Mouse (Mus musculus): Measurements from ENCODE around the gene Bcl2l15. TPM values are rescaled to one million over a fixed set of nuclear protein-coding genes. Genes with fewer than 3 reads are reported as not detected.
"Not testable (repeated sequence)": the region's sequence is repeated elsewhere in the genome, so short reads cannot be mapped to it uniquely, and the experiment has no call there.

Bcl2l15 gene
- polyA plus RNA-seq, 1 experiment from 2014 or later, result 0.31 TPM

- no peak overlapping the region for H3K4me2 ChIP-seq (ENCODE audit: low read length)
- H3K36me3 ChIP-seq (ENCODE audit: control insufficient read depth, insufficient read depth, low read length), result peaks cover 10% of the 10 kb centered on the region
- H3K4me3 ChIP-seq (ENCODE audit: low read depth, low read length), result no peak overlapping the region
- H3K9me3 ChIP-seq (replicated peaks; ENCODE audit: control insufficient read depth, low read length, poor library complexity, severe bottlenecking), result no peaks in the 10 kb centered on the region
- H3K9ac ChIP-seq (ENCODE audit: low read depth, low read length), result no peak overlapping the region
- peaks cover 18% of the 10 kb centered on the region for H3K4me1 ChIP-seq (ENCODE audit: control insufficient read depth, insufficient read depth, low read length)
- no peaks in the 10 kb centered on the region for H3K27me3 ChIP-seq (ENCODE audit: control insufficient read depth, insufficient read depth, low read depth, low read length)
- H3K27ac ChIP-seq (ENCODE audit: low read length), result no peak overlapping the region
- ATAC-seq, result no peak
- 94% methylated on average over 6 of the region's 6 CpGs for WGBS
Measured at GRCm38 (mm10) chr3:103810967-103811366, 21.4 kb upstream of the Bcl2l15 start.

- Histone ChIP-seq H3K4me1 (ENCODE audit: control insufficient read depth, insufficient read depth, low read length) (no peaks in the 10 kb centered on the region), H3K4me3 (ENCODE audit: low read depth, low read length) (no peak overlapping the region), H3K9ac (ENCODE audit: low read depth, low read length) (no peak overlapping the region), H3K4me2 (ENCODE audit: low read length) (no peak overlapping the region), H3K27ac (ENCODE audit: low read length) (no peak overlapping the region), H3K27me3 (ENCODE audit: control insufficient read depth, insufficient read depth, low read depth, low read length) (no peaks in the 10 kb centered on the region), H3K9me3 (replicated peaks; ENCODE audit: control insufficient read depth, low read length, poor library complexity, severe bottlenecking) (no peaks in the 10 kb centered on the region), H3K36me3 (ENCODE audit: control insufficient read depth, insufficient read depth, low read length) (no peaks in the 10 kb centered on the region)
- ATAC-seq, result no peak
Measured at GRCm38 (mm10) chr3:103827548-103827947, 4.9 kb upstream of the Bcl2l15 start.

- Histone ChIP-seq H3K4me3 (ENCODE audit: low read depth, low read length) (no peak overlapping the region), H3K4me2 (ENCODE audit: low read length) (no peak overlapping the region), H3K9me3 (replicated peaks; ENCODE audit: control insufficient read depth, low read length, poor library complexity, severe bottlenecking) (no peaks in the 10 kb centered on the region), H3K9ac (ENCODE audit: low read depth, low read length) (no peak overlapping the region), H3K4me1 (ENCODE audit: control insufficient read depth, insufficient read depth, low read length) (no peaks in the 10 kb centered on the region), H3K27me3 (ENCODE audit: control insufficient read depth, insufficient read depth, low read depth, low read length) (no peaks in the 10 kb centered on the region), H3K36me3 (ENCODE audit: control insufficient read depth, insufficient read depth, low read length) (no peaks in the 10 kb centered on the region), H3K27ac (ENCODE audit: low read length) (no peak overlapping the region)
- 90% methylated on average over 3 of the region's 3 CpGs for WGBS
- no peak for ATAC-seq
Measured at GRCm38 (mm10) chr3:103829036-103829435, 3.4 kb upstream of the Bcl2l15 start.

- not testable (repeated sequence) for H3K27me3 ChIP-seq (ENCODE audit: control insufficient read depth, insufficient read depth, low read depth, low read length); H3K9ac ChIP-seq (ENCODE audit: low read depth, low read length); H3K4me1 ChIP-seq (ENCODE audit: control insufficient read depth, insufficient read depth, low read length); H3K9me3 ChIP-seq (replicated peaks; ENCODE audit: control insufficient read depth, low read length, poor library complexity, severe bottlenecking); H3K27ac ChIP-seq (ENCODE audit: low read length); H3K4me3 ChIP-seq (ENCODE audit: low read depth, low read length); ATAC-seq; H3K4me2 ChIP-seq (ENCODE audit: low read length); H3K36me3 ChIP-seq (ENCODE audit: control insufficient read depth, insufficient read depth, low read length)
- WGBS, result 49% methylated on average over 1 of the region's 1 CpGs
Measured at GRCm38 (mm10) chr3:103830681-103831080, 1.7 kb upstream of the Bcl2l15 start.

- Histone ChIP-seq H3K9me3 (replicated peaks; ENCODE audit: control insufficient read depth, low read length, poor library complexity, severe bottlenecking) (no peaks in the 10 kb centered on the region), H3K4me1 (ENCODE audit: control insufficient read depth, insufficient read depth, low read length) (no peaks in the 10 kb centered on the region), H3K4me3 (ENCODE audit: low read depth, low read length) (no peak overlapping the region), H3K4me2 (ENCODE audit: low read length) (no peak overlapping the region), H3K36me3 (ENCODE audit: control insufficient read depth, insufficient read depth, low read length) (no peaks in the 10 kb centered on the region), H3K27me3 (ENCODE audit: control insufficient read depth, insufficient read depth, low read depth, low read length) (no peaks in the 10 kb centered on the region), H3K9ac (ENCODE audit: low read depth, low read length) (no peak overlapping the region), H3K27ac (ENCODE audit: low read length) (no peak overlapping the region)
- WGBS, result 81% methylated on average over 7 of the region's 7 CpGs
- no peak for ATAC-seq
Measured at GRCm38 (mm10) chr3:103831146-103831545, 1.3 kb upstream of the Bcl2l15 start.

- Histone ChIP-seq H3K4me1 (ENCODE audit: control insufficient read depth, insufficient read depth, low read length) (no peaks in the 10 kb centered on the region), H3K4me3 (ENCODE audit: low read depth, low read length) (no peak overlapping the region), H3K4me2 (ENCODE audit: low read length) (no peak overlapping the region), H3K27ac (ENCODE audit: low read length) (no peak overlapping the region), H3K36me3 (ENCODE audit: control insufficient read depth, insufficient read depth, low read length) (no peaks in the 10 kb centered on the region), H3K9ac (ENCODE audit: low read depth, low read length) (no peak overlapping the region), H3K9me3 (replicated peaks; ENCODE audit: control insufficient read depth, low read length, poor library complexity, severe bottlenecking) (no peaks in the 10 kb centered on the region), H3K27me3 (ENCODE audit: control insufficient read depth, insufficient read depth, low read depth, low read length) (no peaks in the 10 kb centered on the region)
- 85% methylated on average over 2 of the region's 2 CpGs for WGBS
- ATAC-seq, result no peak
Measured at GRCm38 (mm10) chr3:103834001-103834400, 1.6 kb downstream of the Bcl2l15 start.

GRCm38 (mm10) chr3:103835272-103835950 is 3.0 kb downstream of the Bcl2l15 start:
- WGBS, result 78% methylated on average over 6 of the region's 6 CpGs
- no peak for ATAC-seq
- H3K4me2 ChIP-seq (ENCODE audit: low read length), result no peak overlapping the region
- H3K4me3 ChIP-seq (ENCODE audit: low read depth, low read length), result no peak overlapping the region
- H3K4me1 ChIP-seq (ENCODE audit: control insufficient read depth, insufficient read depth, low read length), result no peaks in the 10 kb centered on the region
- no peak overlapping the region for H3K27ac ChIP-seq (ENCODE audit: low read length)
- no peaks in the 10 kb centered on the region for H3K27me3 ChIP-seq (ENCODE audit: control insufficient read depth, insufficient read depth, low read depth, low read length)
- no peaks in the 10 kb centered on the region for H3K36me3 ChIP-seq (ENCODE audit: control insufficient read depth, insufficient read depth, low read length)
- H3K9me3 ChIP-seq (replicated peaks; ENCODE audit: control insufficient read depth, low read length, poor library complexity, severe bottlenecking), result no peaks in the 10 kb centered on the region
- no peak overlapping the region for H3K9ac ChIP-seq (ENCODE audit: low read depth, low read length)

GRCm38 (mm10) chr3:103835951-103836310 is 3.5 kb downstream of the Bcl2l15 start:
- no peak overlapping the region for H3K4me2 ChIP-seq (ENCODE audit: low read length)
- no peaks in the 10 kb centered on the region for H3K36me3 ChIP-seq (ENCODE audit: control insufficient read depth, insufficient read depth, low read length)
- H3K4me3 ChIP-seq (ENCODE audit: low read depth, low read length), result no peak overlapping the region
- no peaks in the 10 kb centered on the region for H3K4me1 ChIP-seq (ENCODE audit: control insufficient read depth, insufficient read depth, low read length)
- H3K27me3 ChIP-seq (ENCODE audit: control insufficient read depth, insufficient read depth, low read depth, low read length), result no peaks in the 10 kb centered on the region
- WGBS, result 84% methylated on average over 10 of the region's 10 CpGs
- H3K27ac ChIP-seq (ENCODE audit: low read length), result no peak overlapping the region
- no peaks in the 10 kb centered on the region for H3K9me3 ChIP-seq (replicated peaks; ENCODE audit: control insufficient read depth, low read length, poor library complexity, severe bottlenecking)
- ATAC-seq, result no peak
- H3K9ac ChIP-seq (ENCODE audit: low read depth, low read length), result no peak overlapping the region

- no peak overlapping the region for H3K9ac ChIP-seq (ENCODE audit: low read depth, low read length)
- no peak overlapping the region for H3K4me3 ChIP-seq (ENCODE audit: low read depth, low read length)
- no peak overlapping the region for H3K27ac ChIP-seq (ENCODE audit: low read length)
- H3K27me3 ChIP-seq (ENCODE audit: control insufficient read depth, insufficient read depth, low read depth, low read length), result no peaks in the 10 kb centered on the region
- no peaks in the 10 kb centered on the region for H3K4me1 ChIP-seq (ENCODE audit: control insufficient read depth, insufficient read depth, low read length)
- WGBS, result 93% methylated on average over 5 of the region's 5 CpGs
- H3K36me3 ChIP-seq (ENCODE audit: control insufficient read depth, insufficient read depth, low read length), result no peaks in the 10 kb centered on the region
- no peak for ATAC-seq
- no peak overlapping the region for H3K4me2 ChIP-seq (ENCODE audit: low read length)
- H3K9me3 ChIP-seq (replicated peaks; ENCODE audit: control insufficient read depth, low read length, poor library complexity, severe bottlenecking), result no peaks in the 10 kb centered on the region
Measured at GRCm38 (mm10) chr3:103836453-103836852, 4.1 kb downstream of the Bcl2l15 start.

Data from midbrain, embryonic 16.5 days (tissue).